Mouse (Mus musculus): ENCODE data around the gene Slc7a14.

- TF ChIP-seq CTCF (IDR thresholded peaks at IDR 0.05; ENCODE audit: control insufficient read depth, insufficient read depth, insufficient read length) (no peak), MYOD1 (IDR thresholded peaks at IDR 0.05; ENCODE audit: control insufficient read depth, insufficient read length, low read depth) (no peak), CEBPB (IDR thresholded peaks at IDR 0.05; ENCODE audit: low read depth) (no peak), MAX (IDR thresholded peaks at IDR 0.05) (no peak)
Observed at GRCm38 (mm10) chr3:31234356-31234755, 75.8 kb downstream of the Slc7a14 start.
